Mouse (Mus musculus) kidney, postnatal 36 days (tissue): ENCODE data around the gene Tada2a.

Experiments
- DNase-seq, 2 experiments: peaks; one replicate each; pipeline ENCODE4 v3.0.0; 2021 to 2022; ENCODE audit warnings: mixed read lengths in 2 of 2

Tada2a gene

DNA sequence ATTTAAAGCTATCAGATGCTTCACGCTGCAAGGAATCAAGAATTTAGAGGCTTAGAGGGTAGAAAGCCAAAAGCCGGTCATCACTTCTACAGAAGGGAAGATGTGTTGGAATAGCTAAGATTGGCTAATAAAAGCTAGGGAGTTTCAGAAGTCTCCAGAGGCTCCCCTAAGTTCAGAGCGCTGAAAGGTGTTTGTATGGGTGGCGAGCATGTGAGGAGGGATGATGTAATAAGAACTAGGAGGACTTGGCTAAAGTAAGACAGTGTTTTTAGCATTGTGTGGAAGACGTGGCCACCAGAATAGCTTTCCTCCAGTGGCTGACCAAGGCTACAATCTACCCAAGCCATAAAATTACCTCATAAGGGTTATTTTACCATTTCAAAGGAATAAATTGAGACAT, 15.8 kb downstream of the Tada2a start:
- no peak for DNase-seq

DNA sequence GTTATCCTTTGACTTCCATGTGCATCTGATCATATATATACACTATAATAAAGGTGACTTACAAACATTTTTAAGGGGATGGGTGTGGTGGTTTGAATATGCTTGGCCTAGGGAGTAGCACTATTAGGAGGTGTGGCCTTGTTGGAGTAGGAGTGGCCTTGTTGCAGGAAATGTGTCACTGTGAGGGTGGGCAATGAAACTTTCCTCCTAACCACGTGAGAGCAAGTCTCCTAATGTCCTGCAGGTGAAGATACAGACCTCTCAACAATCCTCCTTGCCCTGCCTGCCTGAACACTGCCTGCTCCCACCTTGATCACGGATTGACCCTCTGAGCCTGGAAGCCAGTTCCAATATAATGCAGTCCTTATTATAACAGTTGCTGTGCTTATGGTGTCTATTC, 22.3 kb downstream of the Tada2a start:
- no peak for DNase-seq

DNA sequence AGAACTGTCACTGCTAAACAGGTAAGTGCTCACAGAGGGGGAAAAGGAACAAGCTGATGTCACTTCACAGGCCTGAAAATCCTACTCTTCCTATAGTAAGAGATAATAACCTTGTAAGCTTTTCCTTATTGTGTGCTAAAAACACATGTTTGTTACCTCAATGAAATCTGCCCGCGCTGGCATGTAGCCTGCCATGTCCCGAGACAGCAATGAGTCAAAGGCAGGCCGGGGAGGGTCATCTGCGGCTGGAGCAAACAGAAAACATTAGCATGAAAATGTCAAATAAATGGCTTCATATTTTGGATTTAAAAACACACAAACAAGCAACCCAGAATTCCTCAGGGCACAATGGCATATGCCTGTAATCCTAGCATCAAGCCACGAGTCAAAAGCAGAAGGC, 25.4 kb downstream of the Tada2a start:
- no peak for DNase-seq

DNA sequence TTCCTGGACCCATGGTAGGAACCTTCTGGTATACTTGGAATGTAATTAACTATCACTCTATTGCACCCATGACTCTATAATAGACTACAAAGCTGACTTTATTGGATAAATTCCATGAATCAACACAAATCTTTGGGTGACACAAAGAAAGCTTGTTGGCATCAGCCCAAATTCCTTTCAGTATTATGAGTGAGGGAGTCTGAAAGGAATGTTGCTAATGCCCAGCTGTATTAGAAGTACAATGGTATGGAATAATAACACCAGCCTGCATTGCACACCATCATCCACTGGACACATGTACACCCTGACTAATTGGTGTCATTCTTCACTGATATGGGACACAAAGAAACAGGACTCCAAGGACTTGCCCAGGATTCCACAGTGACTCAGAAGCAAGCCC, 28.2 kb downstream of the Tada2a start:
- DNase-seq, result no peak

DNA sequence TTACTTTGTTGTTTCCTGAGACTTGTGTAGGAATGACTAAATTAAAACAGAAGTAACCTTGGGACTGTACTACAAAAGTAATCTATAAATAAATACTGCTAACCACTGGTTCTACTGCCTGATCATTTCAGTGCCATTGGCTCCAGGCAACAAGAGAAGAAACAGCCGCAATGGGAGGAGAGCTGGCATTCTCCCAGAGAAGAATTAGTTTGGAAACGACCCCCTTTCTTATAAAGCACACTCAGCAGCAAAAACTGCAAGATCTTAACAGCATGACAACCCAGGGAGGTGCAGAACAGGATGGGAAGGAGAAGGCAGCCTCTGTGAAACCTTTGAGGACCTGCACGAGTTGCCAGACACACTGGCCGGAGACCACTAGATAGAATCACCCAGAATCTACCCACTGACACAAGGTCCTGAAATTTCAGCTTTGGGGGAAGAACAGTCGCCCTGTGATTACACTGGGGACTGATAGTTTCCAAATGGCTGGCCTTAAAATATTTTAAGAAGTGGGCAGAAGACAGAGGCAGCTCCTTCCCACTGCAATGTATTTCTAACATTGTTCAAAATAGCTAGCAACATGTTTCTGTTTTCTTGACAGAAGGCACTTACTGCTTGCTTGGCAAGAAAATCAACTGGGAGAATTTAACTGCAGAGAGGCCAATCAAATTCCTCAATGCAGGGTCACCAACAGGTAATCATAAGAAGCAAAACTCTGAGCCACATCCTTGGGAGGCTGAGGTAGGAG, 32.0 kb downstream of the Tada2a start:
- no peak for DNase-seq

DNA sequence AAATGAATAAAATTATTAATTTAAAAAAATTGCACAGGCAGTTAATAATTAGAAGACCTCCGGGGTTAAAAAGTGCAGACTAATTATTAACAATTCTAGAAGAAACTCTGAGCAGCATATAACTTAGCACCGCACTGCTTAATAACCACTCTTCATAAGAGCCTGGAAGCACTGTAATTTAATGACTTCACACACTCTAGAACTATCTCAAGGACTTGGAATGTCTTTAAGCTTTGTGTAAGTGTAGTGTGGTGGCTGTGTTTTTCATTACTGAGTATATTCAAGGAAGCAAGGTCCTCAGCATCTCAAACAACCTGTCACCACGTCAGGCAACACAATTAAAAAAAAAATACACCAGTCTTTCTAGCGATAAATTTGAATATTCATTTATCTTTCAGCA, 34.3 kb downstream of the Tada2a start:
- DNase-seq, result no peak

DNA sequence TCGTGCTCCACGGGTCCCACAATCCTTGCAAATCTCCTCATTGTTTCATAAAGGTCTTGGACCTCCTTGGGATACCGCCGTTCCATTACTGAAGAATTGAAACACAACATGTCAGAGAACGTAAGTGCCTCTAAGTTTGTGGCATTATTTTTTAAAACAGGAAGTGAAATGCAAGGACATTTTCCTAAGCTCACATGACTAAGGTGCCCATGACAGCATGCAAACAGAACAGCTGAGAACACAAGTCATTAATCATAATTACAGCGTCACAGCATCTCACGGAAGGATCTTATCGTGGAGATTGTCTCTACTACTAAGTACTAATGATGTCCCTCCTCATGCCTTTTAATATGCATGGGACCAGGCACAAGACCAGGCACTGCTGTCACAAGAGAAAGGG, 38.8 kb downstream of the Tada2a start:
- DNase-seq, result no peak

DNA sequence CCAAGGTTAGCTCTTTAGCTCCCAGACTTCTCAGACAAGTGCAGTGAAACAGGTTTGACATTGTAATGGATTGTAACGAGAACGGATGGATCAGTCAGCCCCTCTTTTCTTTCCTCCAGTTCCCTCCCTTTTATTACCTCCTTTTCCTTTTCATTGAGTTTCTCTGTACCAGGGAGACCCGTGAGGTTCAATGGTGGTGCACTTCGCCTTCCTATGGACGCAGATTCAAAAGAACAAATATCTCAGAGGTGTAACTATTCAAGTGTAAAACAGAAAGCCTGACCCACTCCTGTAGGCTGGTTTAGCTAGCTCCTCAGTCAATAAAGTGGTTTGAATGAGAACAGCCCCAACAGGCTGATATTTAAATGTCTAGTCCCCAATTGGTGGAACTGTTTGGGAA, 47.5 kb downstream of the Tada2a start:
- no peak for DNase-seq

DNA sequence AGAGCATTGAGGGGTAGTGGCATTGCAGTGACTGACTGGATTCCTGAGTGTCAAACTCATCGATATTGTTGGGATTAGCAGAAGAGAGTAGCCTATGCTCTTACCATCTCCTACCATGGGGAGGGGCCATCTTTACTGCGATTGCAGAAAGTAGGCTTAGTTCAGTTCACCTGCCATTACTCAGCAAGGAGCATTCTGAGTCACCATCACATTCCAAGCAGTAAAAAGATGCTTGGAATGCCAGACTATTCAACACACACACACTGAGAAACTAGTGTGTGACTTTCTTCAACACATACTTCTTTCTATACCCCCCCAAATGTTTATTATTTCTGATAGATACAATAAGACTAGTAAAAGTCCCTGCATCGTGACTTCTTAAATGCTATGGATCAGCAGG, 49.1 kb downstream of the Tada2a start:
- DNase-seq, result no peak

DNA sequence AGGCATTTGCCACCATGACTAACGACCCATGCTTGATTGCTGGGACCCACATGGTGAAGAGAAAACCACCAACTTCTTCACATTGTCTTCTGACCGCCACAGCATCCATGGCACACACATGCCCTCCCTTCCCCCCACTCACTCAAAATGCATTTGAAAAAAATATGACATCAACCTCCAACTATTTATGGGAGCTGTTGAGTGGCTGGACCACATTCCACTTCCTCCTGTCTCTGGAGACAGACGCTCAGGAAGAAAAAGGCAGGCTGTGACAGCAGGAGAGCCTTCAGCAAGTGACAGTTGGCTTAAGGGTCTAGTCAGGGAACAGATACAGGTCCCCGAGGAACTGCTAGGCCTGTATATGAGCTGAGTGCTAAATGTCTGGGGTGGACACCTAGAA, 49.5 kb downstream of the Tada2a start:
- DNase-seq, result no peak

DNA sequence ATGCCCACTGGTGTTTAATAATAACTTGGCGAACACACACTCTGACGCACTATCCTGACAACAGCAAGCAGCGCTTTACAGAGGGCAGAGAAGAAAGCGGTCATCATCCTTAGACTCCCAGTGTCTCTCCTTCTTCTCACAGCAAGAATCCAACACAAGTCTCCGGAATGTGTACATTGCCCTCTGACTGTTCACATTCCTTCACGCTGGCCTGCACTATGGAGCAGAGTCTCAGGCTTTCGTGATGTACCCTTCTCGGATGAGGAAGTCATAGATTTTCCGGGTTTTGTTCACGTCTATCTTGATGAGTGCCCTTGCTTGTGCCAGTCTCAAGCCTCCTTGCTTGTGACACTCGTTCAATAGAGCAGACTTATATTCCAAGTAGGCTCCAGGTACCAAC, 50.0 kb downstream of the Tada2a start:
- DNase-seq, result peak; percentile 15 to 30

DNA sequence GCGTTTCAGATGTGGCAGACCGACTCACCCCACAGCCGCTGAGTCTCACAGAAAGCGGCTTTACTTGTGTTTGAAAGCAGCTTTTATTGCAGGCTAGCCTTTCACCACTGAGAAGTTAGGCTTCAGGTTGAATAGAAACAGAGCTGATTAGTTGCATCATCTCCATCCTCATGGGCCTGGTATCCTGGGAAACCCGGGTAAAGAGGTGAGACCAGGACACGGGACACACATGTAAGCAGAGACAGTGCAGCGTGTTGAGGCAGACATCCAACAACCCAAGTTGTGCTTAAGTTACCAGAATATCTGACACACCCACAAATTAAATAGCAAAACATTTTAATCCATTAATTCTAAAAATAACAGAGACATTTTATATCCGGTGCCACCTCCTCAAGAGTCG, 50.8 kb downstream of the Tada2a start:
- DNase-seq, result no peak

DNA sequence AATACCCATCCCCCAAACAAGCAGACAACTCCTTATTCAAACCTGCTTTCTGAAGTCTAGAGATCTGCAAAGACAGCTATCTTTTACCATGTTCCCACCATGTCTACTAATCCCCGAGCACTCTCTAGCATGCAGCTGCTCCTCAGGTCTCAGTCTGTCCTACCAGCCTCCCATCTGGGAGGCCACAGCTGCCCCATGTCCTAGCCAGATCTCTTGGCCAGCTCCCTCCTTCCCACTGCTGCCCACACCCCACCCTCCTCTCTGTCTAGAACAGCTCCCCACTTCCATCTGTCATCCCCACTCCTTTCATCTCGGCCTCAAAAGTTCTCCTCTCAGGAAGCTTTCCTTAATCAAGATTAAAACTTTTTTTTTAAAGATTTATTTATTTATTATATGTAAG, 52.4 kb downstream of the Tada2a start:
- DNase-seq, result no peak

DNA sequence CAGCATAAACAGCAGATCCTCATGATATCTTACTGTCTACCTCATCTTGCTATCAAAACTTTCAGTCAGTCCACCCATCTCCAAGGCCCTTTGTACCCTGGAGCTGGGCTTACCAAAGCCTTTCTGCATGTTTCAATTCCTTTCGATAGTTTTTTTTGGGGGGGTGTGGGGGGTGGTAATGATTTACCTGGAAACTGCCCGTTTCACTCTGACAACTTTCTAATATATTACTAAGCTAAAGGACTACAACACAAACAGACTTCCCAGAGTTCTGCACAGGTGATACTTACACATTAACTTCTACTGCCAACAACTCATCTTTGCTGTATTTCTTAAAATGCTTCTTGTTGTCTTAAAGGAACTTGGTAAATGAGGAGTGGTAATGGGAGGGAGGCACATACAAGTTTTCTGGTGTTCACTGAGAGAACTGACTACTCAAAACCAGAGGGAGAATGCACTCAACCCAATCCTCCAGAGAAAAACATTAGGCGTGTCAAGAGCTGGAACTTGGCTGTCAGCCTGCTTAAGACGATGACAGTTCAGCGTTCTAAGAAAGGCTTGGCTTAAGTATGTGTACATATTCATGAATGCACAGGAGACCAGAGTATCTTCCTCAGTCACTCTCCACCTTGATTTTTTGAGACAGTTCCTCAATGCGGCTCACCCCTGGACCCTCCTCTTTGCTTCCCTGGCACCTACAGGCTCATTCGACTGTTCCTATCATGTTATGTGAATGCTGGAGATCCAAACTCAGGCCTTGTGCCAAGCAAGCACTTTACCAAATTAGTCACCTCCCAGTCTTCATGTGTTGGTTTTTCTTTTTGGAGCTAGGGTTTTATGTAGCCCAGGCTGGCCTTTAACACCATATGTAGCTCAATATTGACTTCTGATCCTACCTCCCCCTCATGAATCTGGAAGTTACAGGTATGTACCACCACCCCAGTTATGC, 55.3 kb downstream of the Tada2a start:
- peak; percentile 63 to 68 for DNase-seq

DNA sequence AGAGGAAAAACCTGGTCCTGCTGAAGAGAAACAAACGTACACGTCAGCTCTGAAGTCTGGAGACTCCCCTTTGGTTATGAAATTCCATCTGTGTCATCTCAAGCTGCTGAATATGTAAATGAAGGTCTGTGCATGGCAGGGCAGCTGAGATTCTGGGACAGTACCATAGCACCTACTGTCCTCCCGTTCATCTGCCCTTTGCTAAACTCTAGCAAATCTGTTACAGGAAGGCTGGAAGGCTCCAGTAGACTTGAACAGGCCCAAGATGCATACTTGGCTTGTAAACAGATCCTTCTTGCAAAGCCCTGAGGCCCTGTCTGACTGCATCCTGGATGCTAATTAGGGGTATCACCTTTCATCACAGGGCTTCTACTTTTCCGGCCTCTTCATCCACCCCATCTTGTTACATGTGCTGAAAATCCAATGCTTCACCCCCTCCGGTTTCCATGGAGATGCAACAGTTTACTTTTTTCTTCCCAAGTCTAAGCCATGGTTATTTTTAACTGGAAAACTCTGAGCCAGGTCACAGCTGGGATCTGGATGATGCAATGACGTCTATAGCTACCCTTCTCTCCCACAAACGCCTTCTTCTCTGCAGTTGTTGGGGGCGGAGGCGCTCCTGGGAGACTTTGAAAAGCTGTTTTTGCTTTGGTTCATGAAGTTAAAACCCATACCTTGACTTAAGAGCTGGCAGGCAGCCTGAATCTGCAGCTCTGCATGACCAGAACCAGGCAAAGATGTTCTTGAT, 56.3 kb downstream of the Tada2a start:
- peak in 1 of 2 experiments; percentile 36 for DNase-seq

DNA sequence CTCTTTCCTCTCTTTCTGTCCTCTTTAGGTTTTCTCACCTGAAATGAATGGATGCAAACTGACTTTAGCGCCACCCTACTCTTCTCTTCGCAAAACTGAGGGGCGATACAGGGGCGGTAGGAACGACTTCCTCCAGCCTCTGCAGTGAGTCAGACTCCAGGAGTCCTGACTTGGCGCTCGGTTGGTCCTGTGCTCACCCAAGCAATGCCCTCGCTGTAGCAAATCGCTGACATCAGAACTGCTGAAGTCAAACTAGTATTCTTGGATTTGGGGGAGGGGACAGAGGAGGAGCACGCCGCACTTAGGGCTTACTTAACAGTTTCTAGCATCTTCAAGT, 60.4 kb downstream of the Tada2a start, which contains the start of gene Dusp14:
Gene Dusp14 (minus strand): TSS at position 228 of the 337 bp plus-strand sequence.
- DNase-seq, result peak; percentile 72 to 80

DNA sequence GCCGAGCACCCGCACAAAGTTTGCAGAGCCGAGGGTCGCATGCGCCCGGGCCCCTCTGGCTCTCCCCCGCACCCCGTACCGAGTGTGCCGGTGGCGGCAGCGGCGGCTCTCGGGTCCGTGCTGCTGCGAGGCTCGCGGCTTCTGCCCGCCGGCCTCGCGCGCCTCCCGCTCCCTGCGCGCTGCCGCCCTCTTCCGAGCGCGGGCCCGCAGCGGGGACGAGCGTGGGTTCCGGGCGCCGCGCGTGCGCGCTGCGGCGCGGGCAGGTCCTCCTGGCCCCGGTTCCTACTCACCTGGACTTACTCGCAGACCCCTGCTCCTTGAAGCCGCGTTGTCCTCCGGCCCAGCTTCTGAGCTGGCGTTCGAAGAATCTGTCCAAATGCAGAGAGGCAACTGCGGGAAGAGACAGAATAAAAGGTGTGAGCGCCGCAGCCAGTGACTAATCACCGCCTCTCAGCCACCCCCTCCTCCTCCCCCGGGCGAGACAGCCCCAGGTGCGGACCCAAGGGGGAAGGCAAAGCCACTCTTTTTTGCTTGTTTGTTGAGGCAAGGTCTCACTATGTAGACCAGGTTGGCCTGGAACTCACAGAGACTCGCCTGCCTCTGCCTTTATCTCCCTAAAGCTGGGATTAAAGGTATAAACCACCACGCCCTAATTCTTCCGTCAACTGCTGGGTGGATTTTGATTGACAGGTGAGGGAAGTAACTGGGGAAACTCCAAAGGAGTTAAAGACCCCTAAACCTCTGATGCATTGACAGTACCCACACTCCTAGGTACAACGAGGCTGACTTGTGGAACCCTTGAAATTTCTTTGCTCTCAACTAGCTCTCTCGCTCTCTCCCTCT, 61.0 kb downstream of the Tada2a start:
- peak; percentile 45 to 79 for DNase-seq

DNA sequence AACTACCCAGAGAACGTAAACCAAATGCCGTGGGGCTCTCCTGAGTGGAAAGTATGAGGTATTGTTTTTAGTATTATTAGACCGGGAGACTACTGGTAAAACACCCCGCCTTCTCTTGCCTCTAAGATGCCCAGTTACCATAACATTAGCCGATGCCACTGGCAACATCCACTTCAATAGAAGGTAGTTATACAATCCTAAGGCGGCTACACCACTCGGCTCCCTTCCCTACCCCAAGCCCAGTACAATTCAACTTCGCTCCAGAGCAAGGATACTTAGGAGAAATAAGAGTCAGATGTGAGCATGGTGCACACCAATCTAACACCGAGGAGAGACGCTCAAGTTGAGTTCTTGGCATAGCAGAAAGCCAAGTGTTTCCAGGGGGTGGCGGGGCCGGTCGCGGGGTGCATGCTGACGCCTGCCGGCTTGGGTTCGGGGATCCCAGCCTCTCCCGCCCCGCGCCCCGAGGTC, 61.6 kb downstream of the Tada2a start:
- DNase-seq, result no peak

DNA sequence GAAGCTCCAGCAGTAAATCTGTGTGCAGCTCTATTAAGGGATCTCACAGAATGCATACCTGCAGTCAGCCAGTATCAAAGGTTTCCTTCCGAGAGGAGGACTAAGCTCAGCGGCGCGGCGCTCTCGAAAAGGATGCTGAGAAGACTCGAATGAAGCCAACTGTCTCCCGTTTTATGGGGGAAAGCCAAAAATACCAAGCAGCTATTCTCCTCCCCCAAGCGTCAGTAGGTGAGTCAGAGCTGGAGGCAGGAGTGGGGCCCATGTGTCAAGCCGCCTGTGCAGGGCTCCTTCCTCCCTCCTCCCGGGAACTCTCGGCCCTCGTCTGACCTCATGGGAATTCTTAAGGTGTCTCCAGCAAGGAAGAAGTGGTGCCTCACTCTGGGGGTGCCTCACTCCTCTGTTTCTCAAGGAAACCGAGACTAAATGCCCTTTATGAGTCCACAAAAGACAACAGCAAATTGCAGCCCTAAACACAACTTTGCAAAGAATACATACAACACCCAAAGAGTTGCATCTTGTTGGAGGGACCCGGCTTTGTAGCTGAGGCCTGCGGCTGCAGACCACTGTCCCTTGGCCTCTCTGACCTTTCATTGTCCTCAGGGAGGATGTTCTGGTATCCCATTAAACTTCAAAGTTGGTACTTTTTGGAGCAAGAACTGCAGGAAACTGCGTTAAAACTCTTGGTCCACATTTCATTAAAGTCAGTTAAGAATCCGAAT, 62.3 kb downstream of the Tada2a start:
- DNase-seq, result peak; percentile 42 to 45

DNA sequence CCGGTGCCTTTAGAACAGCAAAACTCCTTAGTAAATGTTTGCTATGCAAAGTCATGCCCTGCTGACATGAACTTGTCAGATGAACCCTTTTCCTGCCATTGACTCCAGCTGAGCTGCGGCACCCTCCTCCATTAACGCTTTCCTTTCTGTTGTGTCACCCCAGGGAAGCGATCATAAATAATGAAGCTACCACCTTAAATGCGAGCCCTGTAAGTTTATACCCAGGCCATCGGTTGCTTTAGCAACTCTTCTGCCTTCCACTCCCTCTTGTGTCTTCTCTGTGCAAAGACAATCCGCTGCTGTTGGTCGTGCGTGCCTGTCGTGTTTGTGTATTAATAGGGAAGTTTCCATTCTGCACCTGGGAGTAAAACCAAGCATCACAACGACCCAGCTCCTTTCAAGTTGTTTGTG, 63.3 kb downstream of the Tada2a start:
- peak in 1 of 2 experiments; percentile 36 for DNase-seq

DNA sequence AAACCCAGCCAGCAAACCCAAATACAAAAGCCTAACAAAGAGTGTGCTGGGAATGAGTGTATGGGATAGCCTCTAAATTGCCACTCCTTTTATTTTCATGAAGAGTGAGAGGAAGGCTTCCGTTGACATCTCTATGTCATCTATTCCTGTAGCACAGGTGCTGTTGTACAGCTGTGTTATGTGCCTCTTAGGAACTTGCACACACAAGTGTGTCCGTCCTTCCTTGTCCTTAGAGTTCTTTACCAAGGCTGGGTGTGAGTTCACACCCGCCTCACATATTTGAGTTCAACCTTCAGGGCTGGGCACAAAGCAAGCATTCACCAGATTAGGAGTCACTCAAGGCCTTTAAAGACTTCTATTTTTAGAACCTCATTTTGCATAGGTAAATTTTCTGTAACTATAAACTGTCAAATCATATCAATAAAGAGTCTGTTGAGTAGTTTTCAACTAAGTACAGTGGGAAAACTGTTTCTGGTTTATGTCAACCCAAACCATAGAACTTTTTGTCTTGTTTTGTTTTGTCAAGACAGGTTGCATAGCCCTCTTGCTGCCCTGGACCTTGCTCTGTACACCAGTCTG, 65.7 kb downstream of the Tada2a start:
- no peak for DNase-seq
